Mouse (Mus musculus) hindbrain, embryonic 13.5 days (tissue): Measurements from ENCODE around the gene Slc39a5. TPM values are rescaled to one million over a fixed set of nuclear protein-coding genes. Genes with fewer than 3 reads are reported as not detected.
A peak's percentile ranks its signal among the peaks of the same experiment; 100 is the strongest.

Experiments
- ATAC-seq: fragments of 200-750 bp; cut with Nextera tagmentation; 2 replicates; pipeline ENCODE4 v1.8.0; 2017; ENCODE audit warnings: moderate TSS enrichment; ENCODE audit not compliant: low FRiP score
- H3K27ac ChIP-seq: fragments of 300-500 bp; sonication (generic); 2 replicates; pipeline ENCODE4 v1.5.1; 2015; ENCODE audit warnings: inconsistent platforms, mild to moderate bottlenecking, moderate library complexity
- H3K27me3 ChIP-seq: fragments of 300-500 bp; sonication (generic); 2 replicates; pipeline ENCODE4 v1.6.1; 2015; ENCODE audit warnings: mild to moderate bottlenecking, inconsistent platforms
- H3K36me3 ChIP-seq: fragments of 300-500 bp; sonication (generic); 2 replicates; pipeline ENCODE4 v1.6.1; 2015; ENCODE audit warnings: mild to moderate bottlenecking, inconsistent platforms
- H3K4me1 ChIP-seq: fragments of 300-500 bp; sonication (generic); replicated peaks from 2 replicates; pipeline ENCODE4 v1.6.1; 2015; ENCODE audit warnings: inconsistent platforms
- H3K4me2 ChIP-seq: fragments of 300-500 bp; sonication (generic); 2 replicates; pipeline ENCODE4 v1.6.1; 2015; ENCODE audit warnings: inconsistent platforms, mild to moderate bottlenecking, moderate library complexity
- H3K4me3 ChIP-seq: fragments of 300-500 bp; sonication (generic); 2 replicates; pipeline ENCODE4 v1.5.1; 2015; ENCODE audit warnings: mild to moderate bottlenecking, inconsistent platforms
- H3K9ac ChIP-seq: fragments of 300-500 bp; sonication (generic); 2 replicates; pipeline ENCODE4 v1.6.1; 2015; ENCODE audit warnings: mild to moderate bottlenecking, inconsistent platforms
- H3K9me3 ChIP-seq: fragments of 300-500 bp; sonication (generic); 2 replicates; pipeline ENCODE4 v1.6.1; 2016; ENCODE audit warnings: inconsistent platforms
- WGBS: fragments of 180-500 bp; shearing (Covaris S2); methylation state at CpG from one replicate; pipeline ENCODE4 v1.1.7; 2015; 5-methylcytosine and 5-hydroxymethylcytosine counted together
- polyA plus RNA-seq: library from polyadenylated mRNA; unstranded; fragments of >200 nt; fragmentation: Nextera tagmentation; extraction: Ambion mirVana; gene quantifications from 2 replicates; pipeline ENCODE4 v1.2.1, GENCODE M21; 2015

Slc39a5 gene
- polyA plus RNA-seq = not detected in 2 replicates

DNA sequence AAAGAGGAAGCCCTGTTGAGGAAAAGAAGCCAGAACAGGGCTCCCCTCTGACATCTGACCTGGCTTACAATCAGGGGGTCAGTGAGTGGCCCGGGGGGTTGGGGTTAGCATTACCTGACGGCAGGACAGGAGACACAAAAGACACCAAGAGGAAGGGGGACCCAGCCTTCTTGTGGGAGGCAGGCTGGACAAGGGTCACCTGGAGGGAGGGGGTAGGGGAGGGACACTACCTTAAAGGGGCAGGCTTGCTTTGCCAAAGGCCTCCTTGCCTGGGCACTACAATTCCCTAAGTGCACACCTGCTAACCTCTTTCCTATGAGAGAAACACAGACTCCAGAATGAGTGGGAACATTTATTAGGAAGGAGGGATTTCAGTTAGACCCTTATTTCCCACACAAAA lies at the start of gene Slc39a5:
Gene Slc39a5 (minus strand): TSS at position 174 of the 400 bp plus-strand sequence.
- Histone ChIP-seq H3K27me3 (no peaks in the 10 kb centered on the region), H3K4me1 (peaks cover 22% of the 10 kb centered on the region), H3K4me2 (no peak within 1 kb of the TSS), H3K9ac (no peak within 1 kb of the TSS), H3K9me3 (no peaks in the 10 kb centered on the region), H3K27ac (no peak within 1 kb of the TSS), H3K4me3 (no peak within 1 kb of the TSS), H3K36me3 (peaks cover 27% of the 10 kb centered on the region)
- no peak for ATAC-seq
- WGBS = 21% methylated on average over 2 of the region's 2 CpGs

DNA sequence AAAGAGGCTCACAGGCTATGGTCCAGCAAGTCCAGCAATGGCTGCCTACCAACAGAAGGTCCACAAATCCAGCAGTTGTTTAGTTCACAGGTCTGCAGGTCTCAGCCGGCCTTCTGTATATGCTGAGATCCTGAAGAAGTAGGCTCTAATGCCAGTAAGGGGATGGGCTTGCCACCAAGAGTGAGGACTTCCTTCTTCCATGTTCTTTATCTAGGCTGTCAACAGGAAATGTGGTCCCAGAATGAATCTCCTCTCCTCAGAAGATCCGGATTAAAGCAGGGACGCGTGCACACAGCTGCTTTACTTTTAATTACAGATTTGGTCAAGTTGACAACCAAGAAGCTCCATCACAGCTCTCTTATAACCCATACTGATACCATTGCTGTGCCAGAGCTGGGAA lies 44.4 kb upstream of the Slc39a5 start:
- H3K27ac ChIP-seq = no peak overlapping the region
- H3K27me3 ChIP-seq = no peaks in the 10 kb centered on the region
- 82% methylated on average over 4 of the region's 4 CpGs for WGBS
- no peak overlapping the region for H3K9ac ChIP-seq
- H3K4me1 ChIP-seq = no peaks in the 10 kb centered on the region
- peaks cover 21% of the 10 kb centered on the region for H3K36me3 ChIP-seq
- no peak overlapping the region for H3K4me2 ChIP-seq
- H3K4me3 ChIP-seq = no peak overlapping the region
- no peak for ATAC-seq
- H3K9me3 ChIP-seq = no peaks in the 10 kb centered on the region

DNA sequence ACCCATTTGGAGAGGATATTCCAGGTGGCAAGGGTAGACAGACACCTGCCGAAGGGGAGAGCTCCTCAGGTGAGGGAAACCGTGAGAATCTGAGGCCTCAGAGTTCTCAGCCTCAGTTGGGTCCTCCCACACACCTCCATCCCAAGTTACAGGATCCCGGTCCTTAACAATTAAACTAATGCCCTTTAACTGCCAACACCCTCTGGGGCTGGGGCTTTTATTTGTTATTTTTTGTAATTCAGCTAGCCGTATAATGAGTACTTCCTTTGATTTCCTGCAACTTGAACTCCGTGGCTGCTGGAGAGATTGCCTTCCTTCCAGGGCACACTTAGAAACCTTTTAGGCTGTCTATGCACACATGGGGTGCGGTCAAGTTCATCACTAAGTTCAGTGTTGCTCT lies 43.3 kb upstream of the Slc39a5 start:
- H3K4me1 ChIP-seq = no peaks in the 10 kb centered on the region
- WGBS = 82% methylated on average over 6 of the region's 6 CpGs
- no peak overlapping the region for H3K27ac ChIP-seq
- no peak for ATAC-seq
- H3K4me3 ChIP-seq = no peak overlapping the region
- no peak overlapping the region for H3K4me2 ChIP-seq
- no peaks in the 10 kb centered on the region for H3K9me3 ChIP-seq
- no peaks in the 10 kb centered on the region for H3K27me3 ChIP-seq
- no peak overlapping the region for H3K9ac ChIP-seq
- peaks cover 32% of the 10 kb centered on the region for H3K36me3 ChIP-seq

DNA sequence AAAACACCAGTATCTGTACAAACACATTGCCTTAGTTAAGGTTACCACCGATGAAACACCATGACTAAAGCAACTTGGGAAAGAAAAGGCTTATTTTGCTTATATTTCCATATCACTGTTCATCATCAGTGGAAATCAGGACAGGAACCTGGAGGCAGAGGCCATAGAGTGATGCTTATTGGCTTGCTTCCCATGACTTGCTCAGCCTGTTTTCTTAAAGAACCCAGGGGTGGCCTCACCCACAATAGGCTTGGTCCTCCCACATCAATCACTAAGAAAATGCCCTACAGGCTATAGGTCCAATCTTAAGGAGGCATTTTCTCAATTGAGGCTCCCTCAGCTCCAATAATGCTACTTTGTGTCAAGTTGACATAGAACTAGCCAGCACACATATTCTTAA lies 41.7 kb upstream of the Slc39a5 start:
- peaks cover 46% of the 10 kb centered on the region for H3K36me3 ChIP-seq
- no peak overlapping the region for H3K4me3 ChIP-seq
- ATAC-seq = no peak
- no peak overlapping the region for H3K4me2 ChIP-seq
- H3K27ac ChIP-seq = no peak overlapping the region
- H3K9ac ChIP-seq = no peak overlapping the region
- no peaks in the 10 kb centered on the region for H3K27me3 ChIP-seq
- 86% methylated on average over 1 of the region's 1 CpGs for WGBS
- H3K9me3 ChIP-seq = no peaks in the 10 kb centered on the region
- H3K4me1 ChIP-seq = no peaks in the 10 kb centered on the region

DNA sequence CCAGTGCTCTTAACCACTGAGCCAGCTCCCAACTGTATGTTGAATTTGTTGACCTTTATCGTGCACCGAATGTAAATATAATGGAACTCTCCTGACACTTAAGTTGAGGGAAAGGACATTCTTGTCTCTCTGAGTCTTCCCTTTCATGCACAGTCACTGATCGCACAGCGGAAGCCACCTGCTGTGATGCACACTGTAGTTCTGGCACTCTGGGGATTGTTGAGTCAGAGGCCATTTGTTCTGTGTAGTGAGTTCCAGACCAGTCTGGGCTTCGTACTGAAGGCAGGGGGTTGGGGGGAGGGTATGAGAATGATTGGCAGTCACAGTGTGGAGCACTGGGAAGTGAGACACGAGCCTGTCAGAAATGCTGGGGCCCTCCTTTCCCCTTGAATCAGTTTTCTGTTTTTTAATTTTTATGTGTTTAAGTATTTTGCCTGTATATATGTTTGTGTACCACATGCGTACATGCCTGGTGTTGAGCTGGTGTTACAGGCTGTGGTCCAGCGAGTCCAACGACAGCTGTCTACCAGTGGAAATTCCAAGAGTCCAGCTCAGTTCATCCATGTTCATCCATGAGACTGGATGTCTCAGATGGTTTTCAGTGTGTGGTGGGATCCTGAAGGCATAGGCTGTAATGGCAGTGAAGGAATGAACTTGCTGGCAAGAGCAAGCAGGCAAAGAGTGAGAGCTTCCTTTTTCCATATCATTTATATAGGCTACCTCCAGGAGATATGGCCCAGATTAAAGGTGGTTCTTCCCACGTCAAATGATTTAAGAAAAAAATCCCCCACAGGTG lies 40.5 kb upstream of the Slc39a5 start:
- Histone ChIP-seq H3K36me3 (peaks cover 56% of the 10 kb centered on the region), H3K9me3 (no peaks in the 10 kb centered on the region), H3K27me3 (no peaks in the 10 kb centered on the region), H3K4me3 (no peak overlapping the region), H3K9ac (no peak overlapping the region), H3K4me1 (no peaks in the 10 kb centered on the region), H3K4me2 (no peak overlapping the region), H3K27ac (no peak overlapping the region)
- no peak for ATAC-seq
- WGBS = 83% methylated on average over 10 of the region's 10 CpGs

DNA sequence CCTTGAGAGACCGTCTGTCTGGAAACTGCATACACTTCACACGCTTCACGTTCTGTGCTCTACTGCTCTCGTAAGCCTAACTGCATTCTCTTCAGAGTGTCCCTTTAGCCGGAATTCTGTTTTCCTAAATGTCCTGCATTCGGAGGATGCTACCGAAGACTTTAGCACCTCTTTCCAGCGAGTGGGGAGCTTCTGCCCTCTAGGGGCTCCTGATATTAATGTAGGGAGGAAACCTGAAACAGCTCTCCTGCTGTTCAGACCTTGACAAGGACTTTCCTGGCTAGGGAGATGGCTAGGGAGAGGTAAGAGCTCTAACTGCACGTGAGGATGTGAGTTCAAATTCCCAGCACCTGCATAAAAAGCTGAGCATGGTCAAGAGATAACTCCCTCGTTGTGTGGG lies 39.4 kb upstream of the Slc39a5 start:
- Histone ChIP-seq H3K27me3 (no peaks in the 10 kb centered on the region), H3K27ac (no peak overlapping the region), H3K4me2 (no peak overlapping the region), H3K9ac (no peak overlapping the region), H3K4me3 (no peak overlapping the region), H3K4me1 (peaks cover 7% of the 10 kb centered on the region), H3K36me3 (peaks cover 67% of the 10 kb centered on the region), H3K9me3 (no peaks in the 10 kb centered on the region)
- ATAC-seq = no peak
- WGBS = 65% methylated on average over 10 of the region's 10 CpGs

DNA sequence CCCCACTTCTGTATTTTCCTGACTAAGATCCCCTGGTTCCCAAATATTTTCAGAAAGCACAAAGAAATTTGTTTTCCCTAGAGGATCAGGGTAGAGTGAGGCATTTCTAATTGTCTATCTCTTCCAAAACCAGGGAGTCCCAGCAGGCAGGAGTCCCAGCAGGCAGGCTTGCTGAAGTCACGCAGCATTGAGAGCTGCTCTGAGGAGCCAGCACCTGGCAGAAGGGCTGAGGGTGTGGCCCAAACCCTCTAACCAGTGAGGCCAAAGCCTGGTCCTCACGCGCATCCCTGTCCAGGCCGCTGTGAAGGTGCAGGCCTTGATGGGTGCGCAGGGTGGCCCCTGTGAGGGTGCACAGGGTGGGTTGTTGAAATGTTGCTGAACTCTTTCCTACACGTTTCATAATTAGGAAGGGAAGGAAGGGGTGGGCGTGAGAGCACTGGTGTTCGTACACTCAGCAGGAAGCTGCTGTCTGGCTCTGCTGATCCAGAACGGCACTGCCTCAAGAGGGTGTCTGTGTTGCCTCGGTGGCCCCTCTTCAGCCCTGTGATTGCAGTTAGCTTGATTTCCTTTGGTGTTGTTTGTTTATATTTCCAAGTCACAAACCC lies 37.7 kb upstream of the Slc39a5 start:
- no peak overlapping the region for H3K27ac ChIP-seq
- no peak overlapping the region for H3K4me2 ChIP-seq
- no peak overlapping the region for H3K4me3 ChIP-seq
- peaks cover 76% of the 10 kb centered on the region for H3K36me3 ChIP-seq
- no peak overlapping the region for H3K9ac ChIP-seq
- 91% methylated on average over 10 of the region's 10 CpGs for WGBS
- peaks cover 16% of the 10 kb centered on the region for H3K4me1 ChIP-seq
- ATAC-seq = no peak
- H3K27me3 ChIP-seq = no peaks in the 10 kb centered on the region
- H3K9me3 ChIP-seq = no peaks in the 10 kb centered on the region

DNA sequence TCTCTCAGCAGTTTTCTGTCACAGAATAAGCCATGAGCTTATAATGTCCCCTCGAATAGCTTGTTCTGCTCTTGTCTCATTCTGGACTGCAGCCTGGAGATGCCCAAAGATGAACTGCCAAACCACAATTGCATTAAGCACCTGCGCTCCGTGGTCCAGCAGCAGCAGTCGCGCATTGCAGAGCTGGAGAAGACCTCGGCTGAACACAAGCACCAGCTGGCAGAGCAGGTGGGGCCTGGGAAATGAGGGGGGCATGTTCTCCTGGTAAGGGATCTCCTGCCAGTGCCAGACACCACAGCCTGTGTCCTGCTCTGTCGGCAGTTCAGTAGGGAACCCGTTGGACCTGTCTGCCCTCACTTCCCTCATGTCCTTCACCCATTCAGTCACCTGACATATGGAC lies 35.3 kb upstream of the Slc39a5 start:
- H3K9me3 ChIP-seq = no peaks in the 10 kb centered on the region
- H3K4me2 ChIP-seq = no peak overlapping the region
- no peak overlapping the region for H3K4me3 ChIP-seq
- H3K27ac ChIP-seq = peak overlapping the region; percentile 69
- H3K4me1 ChIP-seq = peaks cover 16% of the 10 kb centered on the region
- no peak overlapping the region for H3K9ac ChIP-seq
- no peak for ATAC-seq
- no peaks in the 10 kb centered on the region for H3K27me3 ChIP-seq
- WGBS = 75% methylated on average over 8 of the region's 8 CpGs
- peaks cover 71% of the 10 kb centered on the region for H3K36me3 ChIP-seq

DNA sequence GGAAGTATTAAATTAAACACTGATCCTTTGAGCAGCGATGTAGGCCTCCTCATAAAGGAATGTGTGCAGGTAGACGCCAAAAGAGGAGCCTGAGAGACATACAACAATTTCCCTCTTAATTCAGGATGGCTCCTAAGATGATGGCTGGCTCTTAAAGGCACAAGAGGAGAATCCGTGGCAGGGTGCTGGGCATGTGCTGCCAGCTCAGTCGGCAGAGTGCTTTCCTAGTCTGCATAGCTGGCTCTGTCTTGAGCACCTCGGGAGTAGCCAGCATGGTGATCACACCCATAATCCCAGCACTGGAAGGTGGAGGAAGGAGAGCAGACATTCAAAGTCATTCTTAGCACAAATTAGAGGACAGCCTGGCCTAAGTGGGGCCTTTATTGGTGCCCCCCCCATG lies 34.8 kb upstream of the Slc39a5 start:
- peak overlapping the region; percentile 69 for H3K27ac ChIP-seq
- ATAC-seq = no peak
- H3K4me2 ChIP-seq = no peak overlapping the region
- H3K36me3 ChIP-seq = peaks cover 71% of the 10 kb centered on the region
- peaks cover 16% of the 10 kb centered on the region for H3K4me1 ChIP-seq
- H3K4me3 ChIP-seq = no peak overlapping the region
- no peaks in the 10 kb centered on the region for H3K9me3 ChIP-seq
- no peak overlapping the region; the same call in 1 of the 2 replicates for H3K9ac ChIP-seq
- WGBS = 87% methylated on average over 5 of the region's 5 CpGs
- H3K27me3 ChIP-seq = no peaks in the 10 kb centered on the region

DNA sequence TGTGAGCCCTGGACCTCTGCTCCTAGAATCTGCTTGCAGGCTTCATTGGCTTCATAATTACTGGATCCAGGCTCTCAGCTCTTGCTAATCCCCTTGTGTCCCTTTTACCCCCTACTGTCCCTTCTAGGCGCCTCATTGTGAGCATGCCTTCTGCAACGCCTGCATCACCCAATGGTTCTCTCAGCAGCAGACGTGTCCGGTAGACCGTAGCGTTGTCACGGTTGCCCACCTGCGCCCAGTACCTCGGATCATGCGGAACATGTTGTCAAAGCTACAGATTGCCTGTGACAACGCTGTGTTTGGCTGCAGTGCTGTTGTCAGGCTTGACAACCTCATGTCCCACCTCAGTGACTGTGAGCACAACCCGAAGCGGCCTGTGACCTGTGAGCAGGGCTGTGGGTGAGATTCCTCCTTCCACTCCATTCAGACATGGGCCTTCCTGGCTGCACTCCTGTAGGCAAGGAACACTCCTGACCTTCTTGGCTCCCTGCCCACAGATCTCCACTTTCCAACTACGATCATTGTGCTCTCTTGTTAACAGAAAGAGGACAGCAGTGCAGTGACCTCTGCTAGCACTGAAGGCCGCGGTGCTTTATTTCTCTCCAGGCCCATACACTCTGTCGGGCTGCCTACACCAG lies 34.3 kb upstream of the Slc39a5 start:
- H3K27me3 ChIP-seq = no peaks in the 10 kb centered on the region
- 69% methylated on average over 17 of the region's 17 CpGs for WGBS
- H3K27ac ChIP-seq = peak overlapping the region; percentile 69
- H3K9ac ChIP-seq = no peak overlapping the region; the same call in 1 of the 2 replicates
- peaks cover 16% of the 10 kb centered on the region for H3K4me1 ChIP-seq
- ATAC-seq = no peak
- peaks cover 71% of the 10 kb centered on the region for H3K36me3 ChIP-seq
- no peaks in the 10 kb centered on the region for H3K9me3 ChIP-seq
- no peak overlapping the region for H3K4me3 ChIP-seq
- no peak overlapping the region for H3K4me2 ChIP-seq

DNA sequence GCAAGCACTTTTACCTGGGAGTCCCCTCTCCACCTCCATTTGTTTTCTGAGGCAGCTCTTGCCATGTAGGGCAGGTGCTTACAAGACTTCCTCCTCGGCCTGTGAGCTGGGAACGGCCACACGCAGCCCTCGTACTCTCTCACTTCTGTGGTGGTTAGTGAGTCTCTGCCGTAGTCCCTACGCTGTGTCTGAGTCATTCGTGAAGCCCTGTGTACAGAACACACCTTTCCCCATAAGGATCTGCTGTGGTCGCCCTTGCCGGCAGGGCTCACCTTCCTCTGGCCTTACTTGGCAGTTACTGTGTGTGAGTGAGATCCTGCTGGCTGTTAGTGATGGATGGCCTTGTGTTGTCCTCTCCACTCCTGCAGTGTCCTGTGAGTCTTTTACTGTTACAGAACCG lies 33.7 kb upstream of the Slc39a5 start:
- Histone ChIP-seq H3K27ac (peak overlapping the region; percentile 69), H3K4me2 (no peak overlapping the region), H3K4me3 (no peak overlapping the region), H3K9ac (no peak overlapping the region), H3K36me3 (peaks cover 71% of the 10 kb centered on the region), H3K4me1 (peaks cover 16% of the 10 kb centered on the region), H3K27me3 (no peaks in the 10 kb centered on the region), H3K9me3 (no peaks in the 10 kb centered on the region)
- ATAC-seq = no peak
- 92% methylated on average over 10 of the region's 10 CpGs for WGBS

DNA sequence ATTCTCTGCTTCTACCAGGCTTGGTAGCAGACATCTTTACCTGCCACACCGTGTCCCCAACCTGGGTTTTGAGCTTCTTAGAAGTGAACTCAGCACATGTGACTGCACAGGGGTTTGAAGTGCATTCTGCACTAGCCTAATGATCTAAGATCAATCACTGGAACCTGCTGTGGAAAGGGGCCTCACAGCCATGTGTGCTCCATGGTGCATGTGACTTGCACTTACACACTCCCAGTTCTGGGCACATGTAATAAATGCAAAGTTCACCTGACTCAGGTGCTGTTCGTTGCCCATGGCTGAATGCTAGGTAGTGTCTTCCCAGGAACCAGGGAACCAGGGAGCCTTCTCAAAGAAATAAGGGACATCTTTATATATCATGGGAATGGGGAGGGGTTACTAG lies 32.4 kb upstream of the Slc39a5 start:
- H3K36me3 ChIP-seq = peaks cover 73% of the 10 kb centered on the region
- 94% methylated on average over 2 of the region's 2 CpGs for whole genome bisulfite sequencing
- peaks cover 16% of the 10 kb centered on the region for H3K4me1 ChIP-seq
- no peak overlapping the region for H3K4me2 ChIP-seq
- no peak for ATAC-seq
- no peaks in the 10 kb centered on the region for H3K9me3 ChIP-seq
- no peak overlapping the region for H3K9ac ChIP-seq
- no peaks in the 10 kb centered on the region for H3K27me3 ChIP-seq
- H3K27ac ChIP-seq = no peak overlapping the region
- no peak overlapping the region for H3K4me3 ChIP-seq
